Mouse (Mus musculus) mature B cell (primary cell): ENCODE results near the gene Cacybp.

Source experiments
- in situ Hi-C: fragments of 300-500 bp; cut with MboI; formaldehyde crosslinking; loops from 2 replicates; pipeline ENCODE4 v1.14.3; 2019

Gene Cacybp

DNA sequence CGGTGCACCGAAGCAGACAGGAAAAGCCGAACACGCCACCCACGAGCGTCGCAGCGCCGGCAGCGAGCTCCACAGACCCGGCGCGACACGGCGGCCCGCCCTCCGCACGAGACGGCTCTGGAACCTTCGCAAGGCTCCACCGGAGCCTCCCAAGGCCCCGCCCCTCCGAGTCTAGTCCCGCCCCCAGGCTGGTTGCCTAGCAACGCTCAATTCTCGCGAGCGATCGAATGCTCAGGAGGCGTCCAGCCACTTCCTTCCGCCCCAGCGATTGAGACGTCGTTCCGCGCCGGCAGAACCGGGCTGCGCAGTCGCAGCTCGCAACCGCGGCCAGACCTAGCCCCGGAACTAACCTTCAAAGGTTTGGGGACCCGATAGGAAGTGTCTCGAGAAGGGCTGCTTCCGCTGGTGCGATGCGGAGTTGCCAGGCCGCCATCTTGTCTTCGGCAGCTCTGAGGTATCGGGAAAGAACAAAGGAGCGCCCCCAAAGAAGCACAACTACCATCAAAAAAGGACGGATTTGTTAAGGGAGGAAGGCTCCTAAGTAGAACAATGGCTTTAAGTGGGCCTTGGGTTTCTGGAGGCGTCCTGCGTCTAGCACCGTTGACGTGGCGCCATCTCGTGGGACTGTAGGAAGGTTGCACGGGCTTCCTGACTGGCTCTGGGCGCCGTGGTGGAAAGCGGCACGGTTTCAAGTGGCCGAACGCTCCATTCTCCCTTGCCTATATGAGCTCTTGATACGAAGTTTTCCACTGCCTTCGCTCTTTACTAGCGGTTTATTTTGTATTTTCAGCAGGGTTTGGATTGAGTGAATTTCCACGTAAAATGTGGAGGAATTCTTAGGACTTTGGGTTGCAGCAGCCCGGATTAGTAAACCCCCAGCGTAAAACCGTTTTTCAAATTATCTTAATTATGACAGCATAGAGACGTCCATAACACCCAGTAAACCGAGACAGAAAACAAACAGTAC is at the start of gene Cacybp:
Gene Cacybp, minus strand, starts transcription at position 173 of the 967 bp plus-strand sequence.
- in situ Hi-C loops = no loop called here

DNA sequence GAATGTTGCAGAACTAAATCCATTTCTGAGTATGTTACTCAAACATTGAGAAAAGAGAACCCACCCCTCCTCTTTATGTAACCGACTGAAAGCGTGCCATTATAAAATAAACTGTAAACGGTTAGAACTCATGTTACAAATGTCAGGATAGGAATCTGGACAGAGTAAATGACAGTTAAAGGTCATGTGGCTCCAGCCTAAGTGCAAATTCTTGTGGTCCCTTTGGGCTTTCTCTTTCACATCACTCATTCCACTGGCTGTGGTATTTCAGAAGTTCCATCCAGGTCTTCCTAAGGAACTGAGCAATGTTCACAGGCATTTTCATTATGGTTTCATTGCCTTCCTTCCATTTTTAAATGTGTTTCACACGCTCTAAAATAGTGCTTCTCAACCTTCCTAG is 49.7 kb upstream of the Cacybp start:
- in situ Hi-C loops = no loop called here

DNA sequence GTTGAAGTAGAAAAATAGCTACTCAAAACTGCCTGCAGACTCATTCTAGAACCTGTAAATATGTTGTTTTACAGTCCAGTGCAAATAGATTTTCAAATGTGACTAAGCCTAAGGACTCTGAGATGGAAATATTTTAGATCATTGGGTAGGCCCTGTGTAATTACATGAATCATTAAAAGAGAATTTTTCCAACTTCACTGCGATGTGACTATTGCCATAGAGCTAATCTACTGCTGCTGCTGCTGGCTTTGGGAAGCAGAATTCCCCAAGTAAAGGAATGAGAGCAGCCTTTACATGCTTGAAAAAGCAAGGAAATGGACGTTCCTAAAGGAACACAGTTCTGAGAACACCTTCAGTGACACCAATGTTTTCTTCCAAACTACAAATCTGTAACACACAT is 49.2 kb upstream of the Cacybp start:
- in situ Hi-C loops = no loop called here

DNA sequence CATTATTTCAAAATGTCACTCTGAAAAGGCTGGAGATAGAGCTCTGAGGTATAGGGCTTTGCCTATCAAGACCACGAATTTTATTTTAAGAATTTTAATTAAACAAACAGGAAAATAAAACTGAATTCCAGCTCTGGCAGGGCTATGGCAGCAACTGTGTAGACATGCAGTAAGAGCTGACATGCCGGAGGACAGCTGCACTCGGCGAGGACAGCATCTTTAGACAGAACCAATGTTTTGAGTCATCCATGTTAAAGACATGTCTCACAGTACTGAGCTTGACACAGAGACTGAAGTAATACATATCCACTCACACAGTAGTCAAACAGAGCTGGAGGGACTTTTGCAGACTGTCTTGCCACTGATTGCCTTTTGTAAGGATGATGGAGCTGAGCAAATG is 47.9 kb upstream of the Cacybp start:
- in situ Hi-C loops = no loop called here

DNA sequence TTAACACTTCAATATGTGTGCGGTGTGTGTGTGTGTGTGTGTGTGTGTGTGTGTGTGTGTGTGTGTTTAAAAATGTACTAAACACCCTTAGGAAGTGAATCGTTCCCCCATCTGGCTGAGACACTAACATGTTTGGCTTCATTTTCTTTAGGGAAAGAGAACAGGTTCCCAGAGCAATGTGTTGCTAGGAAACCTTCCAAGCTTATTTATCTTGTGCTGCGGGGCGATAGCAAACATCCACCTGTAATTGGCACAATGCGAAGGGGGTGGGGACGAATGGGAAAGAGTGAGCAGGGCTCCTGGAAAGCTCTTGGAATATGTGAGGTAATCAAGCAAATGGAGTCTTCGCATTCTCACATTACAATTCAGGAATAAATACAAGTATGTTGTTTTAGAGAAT is 47.2 kb upstream of the Cacybp start:
- in situ Hi-C loops = no loop called here

DNA sequence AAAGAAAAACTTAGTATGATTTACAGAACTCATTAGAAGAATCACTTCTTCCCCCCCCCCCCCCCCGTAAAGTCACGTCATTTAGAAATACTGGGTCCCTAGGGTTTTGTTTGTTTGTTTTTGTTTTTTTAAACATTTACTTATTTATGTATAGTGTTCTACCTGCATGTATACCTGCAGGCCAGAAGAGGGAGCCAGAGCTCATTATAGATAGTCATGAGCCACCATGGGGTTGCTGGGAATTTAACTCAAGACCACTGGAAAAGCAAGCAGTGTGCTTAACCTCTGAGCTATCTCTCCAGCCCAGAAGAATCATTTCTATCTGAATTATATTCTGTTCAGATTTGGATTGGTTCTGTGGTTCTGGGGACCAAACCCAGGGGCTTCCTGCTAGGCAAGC is 40.4 kb upstream of the Cacybp start:
- in situ Hi-C loops = no loop called here

DNA sequence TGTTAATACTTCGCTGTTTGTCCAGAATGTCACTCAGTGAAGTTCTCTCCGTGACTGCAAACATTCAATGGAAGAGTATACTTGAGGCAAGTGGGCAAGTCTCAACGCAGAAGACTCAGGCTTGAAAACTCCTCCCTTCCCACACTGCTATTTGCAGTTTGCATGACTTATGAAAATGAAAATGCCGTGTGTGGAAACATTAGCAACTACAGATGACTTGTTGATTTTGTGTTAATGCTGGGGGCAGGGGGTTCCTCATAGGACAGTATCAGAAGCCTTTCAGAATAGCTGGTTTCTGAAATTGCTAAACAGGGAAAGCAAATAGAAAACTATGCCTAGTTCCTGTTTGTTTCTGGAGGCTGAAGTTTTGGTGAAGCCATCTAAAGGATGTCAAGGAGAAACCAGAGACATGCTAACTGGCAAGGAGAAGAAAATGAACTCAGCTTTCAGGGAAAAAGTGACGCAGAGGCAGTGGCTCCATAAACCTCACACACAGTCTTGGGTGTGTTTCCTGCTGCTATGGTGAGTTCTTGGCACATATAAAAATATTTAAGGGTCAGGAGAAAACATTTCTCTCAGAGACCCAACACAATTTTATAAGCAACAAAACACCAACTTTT is 38.8 kb upstream of the Cacybp start:
- in situ Hi-C loops = no loop called here

DNA sequence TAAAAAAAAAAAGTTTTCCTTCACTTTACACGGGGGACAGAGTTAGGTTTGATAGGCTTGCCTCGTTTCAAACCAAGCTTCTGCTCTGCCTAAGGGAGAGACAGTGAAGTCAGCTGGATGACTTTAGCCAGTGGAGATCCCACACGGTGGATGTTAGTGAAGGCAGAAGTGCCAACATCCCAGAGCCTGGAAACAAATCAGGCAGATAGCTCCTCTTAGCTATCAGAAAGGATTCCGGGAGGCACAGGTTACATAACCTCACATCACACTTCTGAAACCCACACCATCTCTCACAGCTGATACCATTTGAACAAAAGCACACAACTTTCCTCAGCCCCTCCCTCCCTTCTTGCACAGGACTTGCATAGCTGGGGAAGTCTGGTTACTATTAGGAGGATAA is 38.1 kb upstream of the Cacybp start:
- in situ Hi-C loops = no loop called here

DNA sequence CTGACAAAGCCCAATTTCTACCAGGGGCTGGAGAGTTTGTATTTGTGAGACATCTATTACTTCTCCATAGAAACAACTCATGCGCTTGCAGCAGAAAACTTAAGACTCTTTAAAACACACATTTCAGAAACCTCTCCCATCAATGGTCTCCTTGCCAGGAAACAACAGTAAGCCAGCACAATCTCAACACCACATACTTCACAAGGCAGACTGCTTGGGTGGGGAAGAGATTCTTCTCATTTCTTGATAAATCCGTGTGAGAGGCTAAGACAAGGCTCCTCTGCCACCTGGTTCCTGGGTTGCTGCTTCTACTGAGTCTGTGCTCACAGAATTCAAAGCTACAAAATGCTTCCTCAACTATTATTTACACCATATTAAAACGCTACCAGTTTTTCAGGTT is 37.1 kb upstream of the Cacybp start:
- in situ Hi-C loops = no loop called here

DNA sequence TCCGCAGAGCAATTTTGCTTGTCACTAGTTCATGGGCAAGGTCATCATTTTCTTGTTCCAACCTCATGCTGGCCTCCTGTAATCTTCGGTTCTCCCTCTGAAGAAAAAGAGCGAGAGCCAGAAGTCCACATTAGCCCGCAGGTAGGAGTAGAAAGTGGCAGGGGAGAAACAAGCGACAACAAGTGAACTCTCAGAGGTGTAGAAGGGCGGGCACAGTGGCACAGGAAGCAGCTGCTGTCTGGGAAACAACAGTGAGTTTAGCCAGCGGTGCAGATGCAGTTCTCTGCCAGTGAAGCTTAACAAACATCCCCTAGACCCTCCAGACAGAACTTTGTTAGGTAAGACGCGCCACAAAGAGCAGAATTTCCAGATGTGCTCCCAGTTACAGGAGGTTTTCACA is 34.8 kb upstream of the Cacybp start:
- in situ Hi-C loops = no loop called here

DNA sequence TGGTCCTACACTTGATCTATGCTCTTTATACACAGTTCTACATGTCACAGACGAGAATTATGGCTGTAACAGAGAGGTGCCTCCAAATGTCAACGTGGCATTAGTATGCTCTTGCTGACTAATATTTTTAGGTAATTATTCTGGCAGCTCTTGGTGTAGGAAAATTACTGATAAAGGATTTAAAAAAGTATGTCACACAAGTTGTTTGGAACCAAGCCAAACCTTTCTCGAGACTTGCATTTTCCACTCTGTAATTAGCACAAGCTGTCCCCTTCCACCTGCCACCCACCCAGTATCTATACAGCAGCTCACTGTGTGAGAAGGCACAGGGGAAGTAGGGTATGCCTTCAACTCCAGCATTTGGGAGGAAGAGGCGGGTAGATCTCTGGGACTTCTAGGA is 34.2 kb upstream of the Cacybp start:
- in situ Hi-C loops = no loop called here

DNA sequence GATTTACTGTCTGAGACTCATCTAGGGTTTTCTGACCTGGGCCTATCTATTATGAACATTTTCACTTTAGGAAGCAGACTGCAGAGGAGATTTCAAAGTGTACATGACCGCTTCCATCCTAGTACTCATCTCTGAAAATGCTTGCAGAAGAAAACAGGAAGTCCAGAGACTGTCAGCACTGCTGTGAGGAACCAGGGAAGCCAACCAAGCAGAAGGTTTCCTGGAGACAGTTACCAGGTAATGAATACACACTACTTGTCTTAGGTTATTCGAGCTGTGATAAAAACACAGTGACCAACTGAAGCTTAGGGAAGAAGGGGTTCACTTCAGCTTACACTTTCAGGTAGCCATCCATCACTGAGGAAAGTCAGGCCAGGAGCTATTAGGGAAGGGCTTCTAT is 33.3 kb upstream of the Cacybp start:
- in situ Hi-C loops = no loop called here

DNA sequence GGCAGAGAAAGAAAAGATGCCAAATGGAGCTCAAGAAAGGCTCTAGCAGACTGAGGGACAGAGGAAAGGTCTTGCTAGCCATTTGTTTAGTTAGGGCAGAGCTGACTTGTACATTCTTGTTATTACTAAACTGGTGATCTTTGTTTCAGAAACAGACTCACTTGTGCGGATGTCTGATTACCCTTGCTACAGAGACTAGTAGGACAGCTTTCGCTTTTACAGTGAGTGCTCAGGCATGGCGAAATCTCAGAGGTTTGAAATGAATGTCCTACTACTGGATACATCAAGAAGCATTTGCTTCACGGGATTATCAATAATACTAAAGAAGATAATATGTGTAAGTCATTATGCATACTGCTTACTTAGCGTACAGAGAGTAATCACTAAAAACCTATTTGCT is 32.0 kb upstream of the Cacybp start:
- in situ Hi-C loops = no loop called here

DNA sequence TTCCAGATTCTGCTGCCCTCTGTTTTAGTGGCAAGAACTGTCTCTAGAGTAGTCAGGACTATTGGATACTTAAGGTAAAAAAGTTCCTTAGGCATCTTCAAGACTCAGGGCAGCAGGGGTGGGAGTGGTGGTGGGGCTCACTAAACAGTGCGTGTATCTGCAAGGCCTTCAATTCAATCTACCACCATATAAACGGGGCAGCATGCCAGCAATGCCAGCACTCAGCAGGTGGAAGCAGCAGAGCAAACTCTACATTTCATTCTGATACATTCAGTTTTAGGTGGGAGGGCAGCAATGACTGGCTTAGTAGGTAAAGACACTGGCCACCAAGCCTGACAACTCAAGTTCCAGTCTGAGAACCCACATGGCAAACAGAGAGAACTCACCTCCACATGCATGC is 27.4 kb upstream of the Cacybp start:
- in situ Hi-C loops = no loop called here

DNA sequence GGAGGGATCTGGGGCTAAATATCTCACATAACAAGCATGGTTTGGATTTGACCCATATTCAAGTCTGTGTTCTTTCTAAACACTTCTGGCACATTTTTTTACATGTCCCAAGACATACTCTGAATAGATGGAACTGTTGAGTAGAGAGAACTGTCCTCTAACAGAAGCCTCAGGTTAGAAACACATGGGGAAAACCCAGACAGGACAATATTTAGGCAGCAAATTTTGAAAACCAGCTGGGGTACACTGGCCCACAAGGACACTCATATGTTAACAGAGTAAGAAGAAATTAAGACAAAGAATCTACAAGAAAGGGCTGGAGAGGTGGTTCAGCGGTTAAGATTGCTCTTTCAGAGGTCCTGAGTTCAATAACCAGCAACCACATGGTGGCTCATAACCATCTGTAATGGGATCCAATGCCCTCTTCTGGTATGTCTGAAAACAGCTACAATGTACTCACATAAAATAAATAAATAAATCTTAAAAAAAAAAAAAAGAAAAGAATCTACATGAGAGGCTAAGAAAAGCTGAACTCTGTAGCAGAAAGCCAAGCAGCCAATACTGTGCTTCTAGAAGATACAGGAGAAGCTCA is 26.3 kb upstream of the Cacybp start:
- in situ Hi-C loops = no loop called here

DNA sequence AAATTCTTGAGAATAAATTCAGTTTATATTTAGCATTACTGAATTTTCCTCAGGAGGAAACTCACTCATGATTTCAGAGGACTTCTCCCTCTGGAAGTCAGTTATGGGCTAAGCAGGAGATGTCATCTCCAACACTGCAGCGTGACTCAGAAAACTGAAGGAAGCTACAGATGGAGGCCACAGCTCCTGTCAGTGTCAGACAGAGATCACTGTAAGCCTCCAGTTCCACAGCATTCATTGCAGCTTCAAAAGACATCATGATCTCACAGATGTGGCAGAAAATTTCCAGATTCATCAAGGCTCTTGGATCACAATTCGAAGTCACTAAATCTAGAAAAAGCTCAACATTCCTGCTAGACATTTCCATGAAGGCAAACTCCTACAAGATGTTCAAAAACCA is 25.3 kb upstream of the Cacybp start:
- in situ Hi-C loops = no loop called here

DNA sequence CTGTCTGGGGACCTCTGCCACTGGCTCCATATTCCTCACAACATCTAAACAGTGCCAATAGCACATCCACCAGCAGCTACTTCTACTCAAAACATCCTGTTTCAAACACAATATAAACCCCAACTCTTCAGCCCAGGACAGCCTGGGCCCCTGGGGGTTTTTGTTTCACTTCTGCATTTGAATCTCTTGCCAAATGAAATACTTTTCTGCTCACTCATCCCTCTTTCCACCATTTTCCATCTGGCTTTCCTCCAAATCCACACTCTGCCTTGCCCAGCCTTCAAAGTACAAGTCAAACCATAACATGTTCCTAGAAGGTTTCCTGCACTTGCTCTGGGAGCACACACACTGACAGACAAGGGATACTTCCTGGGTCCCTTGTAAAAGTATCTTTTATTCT is 21.2 kb upstream of the Cacybp start:
- in situ Hi-C loops = no loop called here

DNA sequence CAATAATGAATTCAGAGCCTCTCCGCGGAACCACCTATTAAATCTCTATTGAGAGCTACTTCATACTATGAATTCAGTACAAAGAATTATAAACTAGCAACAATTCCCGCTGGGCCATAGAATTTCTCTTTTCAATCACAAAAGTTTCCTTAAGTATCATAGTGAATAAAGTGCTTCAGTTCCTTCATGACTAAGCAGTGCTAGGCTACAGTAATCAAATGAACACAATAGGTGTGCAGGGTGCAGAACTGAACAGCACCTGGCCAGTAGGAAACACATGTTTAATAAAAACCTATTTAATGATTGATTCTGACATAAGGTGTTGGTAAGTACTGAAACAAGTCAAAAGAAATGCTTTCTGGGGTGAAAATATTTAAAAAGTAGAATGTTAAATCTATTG is 19.4 kb upstream of the Cacybp start:
- in situ Hi-C loops = no loop called here

DNA sequence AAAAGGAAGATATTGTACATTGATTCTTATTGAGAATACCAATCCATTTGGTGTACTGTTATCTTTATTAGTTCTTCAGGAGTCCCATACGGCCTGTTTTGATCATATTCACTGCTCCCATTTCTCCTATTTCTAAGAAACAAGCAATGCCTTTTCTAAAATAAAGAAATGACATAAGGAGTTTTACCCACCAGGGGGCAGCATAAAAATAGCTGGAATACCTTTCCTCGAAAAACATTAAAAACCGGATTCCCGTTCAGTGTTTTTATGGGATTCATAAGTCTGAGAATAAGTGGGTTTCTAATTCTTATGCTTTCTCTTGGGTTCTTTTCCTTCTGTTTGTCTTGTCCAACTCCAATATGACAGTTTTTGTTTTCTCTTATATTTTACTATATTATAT is 18.3 kb upstream of the Cacybp start:
- in situ Hi-C loops = no loop called here

DNA sequence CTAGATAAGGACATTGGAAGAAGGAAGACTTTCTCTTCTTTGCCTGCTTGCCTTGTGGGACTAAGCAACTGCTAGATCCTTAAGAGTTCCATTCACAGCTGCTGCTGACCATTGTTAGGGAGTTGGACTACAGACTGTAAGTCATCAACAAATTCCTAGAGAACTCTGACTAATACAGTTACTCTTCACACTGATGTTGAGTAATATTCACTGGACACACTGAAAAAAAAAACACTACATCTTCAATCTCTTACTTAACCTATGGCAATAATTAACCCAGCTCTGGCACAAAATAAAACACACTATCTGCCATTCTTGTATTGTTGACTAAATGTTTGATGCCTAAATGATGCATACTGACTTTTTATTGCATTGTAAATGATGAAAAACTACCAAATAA is 15.2 kb upstream of the Cacybp start:
- in situ Hi-C loops = no loop called here

DNA sequence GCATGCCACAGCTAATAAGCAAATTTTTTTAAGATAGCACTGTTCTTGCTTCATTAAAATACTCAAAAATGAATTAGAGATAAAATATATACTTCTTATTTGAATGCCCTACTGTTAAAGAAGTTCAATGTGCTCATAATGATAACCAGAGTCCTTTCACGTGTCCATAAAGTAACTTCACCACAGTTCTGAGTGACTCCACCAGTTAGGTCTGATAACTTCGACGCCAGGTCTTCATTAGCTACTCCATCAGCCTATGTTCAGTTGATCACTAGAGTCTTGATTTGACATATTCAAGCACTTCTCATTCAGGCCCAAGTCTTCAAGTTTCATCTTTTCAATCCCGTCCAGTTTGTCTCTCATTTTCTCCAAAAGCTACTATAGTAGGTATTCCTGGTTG is 14.5 kb upstream of the Cacybp start:
- in situ Hi-C loops = no loop called here

DNA sequence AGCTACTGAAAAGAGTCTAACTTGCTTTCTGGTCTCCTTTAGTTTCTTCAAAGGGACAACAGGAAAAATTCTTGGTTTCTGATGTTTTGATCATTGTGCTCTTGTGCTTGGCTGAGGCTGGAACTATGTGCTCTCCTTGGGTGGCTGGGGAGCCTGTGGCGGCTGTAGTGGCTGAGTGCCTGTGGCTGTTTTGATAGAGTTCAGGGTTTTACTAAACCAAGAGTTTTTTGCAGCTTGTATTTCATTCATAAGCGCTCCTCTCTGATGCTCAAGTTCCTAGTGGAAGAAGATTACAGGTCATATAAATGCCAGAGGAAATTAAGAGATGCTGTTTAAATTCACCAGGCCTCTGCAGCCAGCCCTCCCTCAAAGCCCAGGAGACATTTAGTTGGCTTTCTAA is 11.4 kb upstream of the Cacybp start:
- in situ Hi-C loops = no loop called here

DNA sequence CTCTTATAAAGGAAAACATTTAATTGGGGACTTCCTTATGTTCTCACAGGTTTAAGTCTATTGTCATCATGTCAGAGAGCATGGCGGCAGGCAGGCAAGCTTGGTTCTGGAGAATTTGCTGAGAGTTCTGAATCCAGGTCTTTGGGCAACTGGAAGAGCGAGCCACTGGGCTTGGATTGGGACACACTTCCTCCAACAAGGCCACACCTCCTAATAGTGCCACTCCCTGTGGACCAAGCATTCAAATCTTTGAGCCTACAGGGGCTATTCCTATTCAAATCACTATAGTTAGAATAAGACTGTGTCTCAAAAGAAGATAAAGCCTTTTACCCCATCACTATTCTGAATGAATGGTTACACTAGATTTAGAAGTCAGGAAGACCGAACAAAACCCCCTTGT is 5.2 kb upstream of the Cacybp start:
- in situ Hi-C loops = no loop called here
